Mouse (Mus musculus) liver, embryonic 12.5 days (tissue): ENCODE measurements around the gene Col8a2. TPM values are rescaled to one million over a fixed set of nuclear protein-coding genes. Genes with fewer than 3 reads are reported as not detected.

Source experiments
- ATAC-seq: fragments of 200-750 bp; cut with Nextera tagmentation; 2 replicates; pipeline ENCODE4 v1.8.0; 2017; ENCODE audit warnings: moderate number of reproducible peaks, mild to moderate bottlenecking, moderate library complexity
- H3K27ac ChIP-seq: fragments of 300-500 bp; sonication (generic); 2 replicates; pipeline ENCODE4 v1.5.1; 2016; ENCODE audit warnings: mild to moderate bottlenecking
- H3K27me3 ChIP-seq: fragments of 300-500 bp; sonication (generic); replicated peaks from 2 replicates; pipeline ENCODE4 v1.6.1; 2016; ENCODE audit warnings: mild to moderate bottlenecking, moderate library complexity
- H3K36me3 ChIP-seq: fragments of 300-500 bp; sonication (generic); 2 replicates; pipeline ENCODE4 v1.6.1; 2016; ENCODE audit warnings: mild to moderate bottlenecking, moderate library complexity
- H3K4me1 ChIP-seq: fragments of 300-500 bp; sonication (generic); 2 replicates; pipeline ENCODE4 v1.6.1; 2016
- H3K4me2 ChIP-seq: fragments of 300-500 bp; sonication (generic); 2 replicates; pipeline ENCODE4 v1.6.1; 2016; ENCODE audit warnings: mild to moderate bottlenecking, moderate library complexity
- H3K4me3 ChIP-seq: fragments of 300-500 bp; sonication (generic); 2 replicates; pipeline ENCODE4 v1.5.1; 2016; ENCODE audit warnings: mild to moderate bottlenecking, moderate library complexity
- H3K9ac ChIP-seq: fragments of 300-500 bp; sonication (generic); 2 replicates; pipeline ENCODE4 v1.6.1; 2016; ENCODE audit warnings: mild to moderate bottlenecking, moderate library complexity
- H3K9me3 ChIP-seq: fragments of 300-500 bp; sonication (generic); replicated peaks from 2 replicates; pipeline ENCODE4 v1.6.1; 2016; ENCODE audit warnings: mild to moderate bottlenecking, moderate library complexity
- WGBS: fragments of 180-500 bp; shearing (Covaris S2); methylation state at CpG from one replicate; pipeline ENCODE4 v1.1.7; 2016; ENCODE audit not compliant: insufficient replicate concordance; 5-methylcytosine and 5-hydroxymethylcytosine counted together
- polyA plus RNA-seq: library from polyadenylated mRNA; unstranded; fragments of >200 nt; fragmentation: Nextera tagmentation; extraction: Ambion mirVana; gene quantifications from 2 replicates; pipeline ENCODE4 v1.2.1, GENCODE M21; 2016

The Col8a2 gene
- polyA plus RNA-seq, 1 experiment from 2014 or later = 1.8 TPM

DNA sequence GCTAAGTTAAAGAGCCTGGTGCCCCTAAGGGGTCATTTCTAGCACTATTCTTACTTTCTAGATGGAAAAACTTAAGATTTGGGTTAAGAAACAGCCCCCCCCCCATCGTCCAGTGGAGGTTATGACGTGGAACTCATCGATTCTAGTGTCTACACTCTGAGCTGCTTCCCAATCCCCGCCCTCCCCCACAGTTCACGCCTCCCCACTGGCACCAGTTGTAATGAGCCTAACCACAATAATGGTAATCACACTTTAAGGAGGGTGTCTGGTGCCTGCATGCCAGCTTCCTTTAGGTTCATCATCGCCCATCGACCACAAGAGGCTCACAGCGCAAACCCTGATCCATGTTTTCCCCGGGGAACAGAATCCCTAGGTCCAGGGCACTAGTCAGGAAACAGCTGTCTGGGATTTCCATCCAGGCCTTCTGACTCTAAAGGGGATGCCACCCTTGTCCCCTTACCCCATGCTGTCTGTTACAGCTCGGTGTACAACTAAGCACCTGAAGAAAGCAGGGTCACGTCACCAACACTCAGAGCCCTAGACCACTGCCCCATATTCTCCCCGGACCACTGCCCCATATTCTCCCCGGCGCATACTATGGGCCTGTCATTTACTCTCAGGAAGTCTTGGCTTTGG lies 32.8 kb upstream of the Col8a2 start:
- no peak for ATAC-seq
- Histone ChIP-seq H3K27ac (no peak overlapping the region), H3K9me3 (no peaks in the 10 kb centered on the region), H3K27me3 (peaks cover 26% of the 10 kb centered on the region), H3K9ac (no peak overlapping the region), H3K4me2 (peak overlapping the region; percentile 100), H3K36me3 (peaks cover 3% of the 10 kb centered on the region; the same call in 1 of the 2 replicates), H3K4me1 (peaks cover 72% of the 10 kb centered on the region), H3K4me3 (peak overlapping the region; percentile 88; the same call in 1 of the 2 replicates)
- 66% methylated on average over 14 of the region's 14 CpGs for WGBS

DNA sequence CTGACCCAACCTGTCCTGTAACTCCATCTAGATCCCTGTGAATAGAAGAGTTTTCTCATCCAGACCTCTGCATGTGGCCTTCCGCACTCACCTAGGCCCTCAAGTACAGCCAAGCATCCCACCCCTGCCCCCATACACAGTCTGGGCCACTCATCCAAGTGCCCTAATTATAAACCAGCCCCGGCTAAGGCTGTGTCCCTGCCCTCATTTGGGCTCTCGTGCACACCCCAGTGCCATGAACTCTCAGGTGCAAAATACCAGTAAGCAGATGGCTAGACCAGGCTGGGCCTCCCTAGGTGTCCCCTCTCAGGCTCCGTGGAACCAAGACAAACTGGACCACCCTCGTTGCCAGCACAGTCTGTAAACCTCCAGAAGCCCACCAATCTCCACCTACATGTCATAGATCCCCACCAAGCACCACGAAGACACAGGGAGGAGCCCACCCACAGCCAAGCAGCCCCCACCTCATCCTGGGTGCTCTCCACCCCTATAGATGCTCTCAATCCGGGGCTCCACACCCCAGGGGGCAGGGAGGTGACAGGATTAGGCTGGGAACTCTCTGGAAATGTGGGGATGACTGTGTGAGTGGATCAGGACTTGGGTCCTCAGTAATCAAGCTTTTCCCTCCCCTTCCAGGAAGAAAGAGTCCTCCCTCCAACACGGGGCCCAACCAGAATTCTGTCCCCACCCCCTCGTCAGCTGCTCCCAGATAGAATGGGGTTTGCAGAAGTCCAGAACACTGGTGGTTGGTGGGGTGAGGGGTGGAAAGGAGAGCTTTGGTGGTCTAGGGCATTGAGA lies 32.1 kb upstream of the Col8a2 start:
- no peaks in the 10 kb centered on the region for H3K9me3 ChIP-seq
- H3K4me3 ChIP-seq = peak overlapping the region; percentile 88
- no peak overlapping the region; the same call in 1 of the 2 replicates for H3K27ac ChIP-seq
- WGBS = 37% methylated on average over 9 of the region's 9 CpGs
- peak overlapping the region; percentile 92 for H3K9ac ChIP-seq
- peaks cover 33% of the 10 kb centered on the region for H3K27me3 ChIP-seq
- peaks cover 3% of the 10 kb centered on the region; the same call in 1 of the 2 replicates for H3K36me3 ChIP-seq
- peaks cover 80% of the 10 kb centered on the region for H3K4me1 ChIP-seq
- H3K4me2 ChIP-seq = peak overlapping the region; percentile 100
- no peak for ATAC-seq

DNA sequence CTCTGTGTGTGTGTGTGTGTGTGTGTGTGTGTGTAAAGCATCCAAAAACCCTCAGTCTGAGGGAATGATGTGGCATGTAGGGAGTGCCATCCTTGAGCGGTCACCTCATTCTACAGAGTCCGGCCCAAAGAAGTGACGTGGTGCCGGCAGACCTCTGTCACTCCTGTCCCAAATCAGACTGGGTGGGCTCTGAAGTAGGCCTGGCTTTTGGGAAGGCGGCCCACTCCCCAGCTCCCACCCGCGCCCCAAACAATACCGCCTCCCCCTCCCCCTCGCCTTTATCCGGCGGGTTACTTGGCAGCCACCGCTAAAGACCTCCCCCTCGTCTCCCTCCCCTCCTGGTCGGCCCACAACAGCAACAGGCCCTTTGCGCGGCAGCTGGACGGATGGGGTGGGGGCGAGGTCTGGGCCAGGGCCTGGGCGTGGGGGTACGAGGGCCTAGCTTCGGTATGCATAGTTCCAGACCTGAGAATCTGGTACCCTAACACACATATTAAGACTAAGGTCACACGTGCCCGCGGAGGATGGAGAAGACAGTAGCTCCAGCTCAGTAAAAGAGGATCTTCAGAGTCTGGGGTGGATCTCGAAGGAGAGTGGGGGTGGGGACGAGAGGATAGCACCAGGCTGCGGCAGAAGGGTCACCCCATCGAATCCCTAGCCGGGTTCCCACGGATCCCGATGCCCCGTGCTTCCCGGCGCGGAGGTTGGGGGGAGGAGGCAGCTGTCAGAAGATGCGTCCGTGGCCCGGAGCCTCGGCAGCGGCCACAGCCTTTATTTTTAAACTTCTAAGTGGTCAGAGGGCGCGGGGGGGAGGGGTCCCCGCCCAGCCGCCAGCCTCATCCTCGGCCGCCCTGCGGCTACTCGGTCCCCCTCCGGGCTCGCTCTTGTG lies 31.2 kb upstream of the Col8a2 start:
- 2% methylated on average over 50 of the region's 50 CpGs for WGBS

DNA sequence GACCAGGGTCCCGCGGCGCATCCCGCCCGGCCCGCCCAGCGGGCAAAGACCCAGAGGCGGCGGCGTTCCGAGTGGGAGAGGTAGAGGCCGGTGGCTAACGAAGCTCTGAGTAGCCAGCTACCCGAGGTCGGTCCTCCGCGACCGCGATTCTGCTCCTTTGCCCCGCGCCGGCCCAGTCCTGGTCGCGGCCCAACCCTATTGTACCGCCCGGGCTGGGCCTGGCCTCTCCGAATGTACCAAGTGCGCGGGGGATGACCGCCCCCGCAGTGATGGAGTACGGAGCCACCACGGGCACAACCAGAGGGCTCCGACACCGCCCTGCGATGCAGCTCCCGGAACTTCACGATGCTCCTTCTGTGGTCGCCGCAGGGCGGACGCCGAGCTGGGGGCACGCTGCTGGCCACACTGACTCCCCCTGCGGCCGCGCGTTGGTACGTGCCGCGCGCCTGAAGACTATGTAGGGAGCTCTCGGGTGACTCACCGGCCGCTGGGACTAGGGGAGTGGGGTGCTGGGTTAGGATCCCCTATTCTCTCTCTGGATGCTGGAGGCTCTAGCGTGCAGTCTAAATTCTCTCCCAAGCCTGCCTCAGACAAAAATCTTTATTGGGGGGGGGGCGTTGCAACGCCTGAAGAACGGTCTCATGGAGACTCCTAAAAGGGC lies 30.3 kb upstream of the Col8a2 start, which contains the start of gene Map7d1:
Gene Map7d1 (minus strand): TSS at position 213 of the 661 bp plus-strand sequence.
- Histone ChIP-seq H3K36me3 (no peaks in the 10 kb centered on the region), H3K27me3 (peaks cover 39% of the 10 kb centered on the region), H3K4me3 (peak within 1 kb of the TSS; percentile 88), H3K27ac (peak within 1 kb of the TSS; percentile 85), H3K4me1 (peaks cover 89% of the 10 kb centered on the region), H3K4me2 (peak within 1 kb of the TSS; percentile 100), H3K9me3 (no peaks in the 10 kb centered on the region), H3K9ac (peak within 1 kb of the TSS; percentile 92)
- ATAC-seq = peak; percentile 84
- WGBS = under 1% methylated on average over 54 of the region's 59 CpGs

More for the DNA sequence above, 31.2 kb upstream of the Col8a2 start:
- H3K27ac ChIP-seq = peak overlapping the region; percentile 85
- no peak for ATAC-seq
- peak overlapping the region; percentile 100 for H3K4me2 ChIP-seq
- H3K27me3 ChIP-seq = peaks cover 39% of the 10 kb centered on the region
- H3K9me3 ChIP-seq = no peaks in the 10 kb centered on the region
- H3K36me3 ChIP-seq = peaks cover 3% of the 10 kb centered on the region; the same call in 1 of the 2 replicates
- H3K4me1 ChIP-seq = peaks cover 88% of the 10 kb centered on the region
- H3K4me3 ChIP-seq = peak overlapping the region; percentile 88
- H3K9ac ChIP-seq = peak overlapping the region; percentile 92

DNA sequence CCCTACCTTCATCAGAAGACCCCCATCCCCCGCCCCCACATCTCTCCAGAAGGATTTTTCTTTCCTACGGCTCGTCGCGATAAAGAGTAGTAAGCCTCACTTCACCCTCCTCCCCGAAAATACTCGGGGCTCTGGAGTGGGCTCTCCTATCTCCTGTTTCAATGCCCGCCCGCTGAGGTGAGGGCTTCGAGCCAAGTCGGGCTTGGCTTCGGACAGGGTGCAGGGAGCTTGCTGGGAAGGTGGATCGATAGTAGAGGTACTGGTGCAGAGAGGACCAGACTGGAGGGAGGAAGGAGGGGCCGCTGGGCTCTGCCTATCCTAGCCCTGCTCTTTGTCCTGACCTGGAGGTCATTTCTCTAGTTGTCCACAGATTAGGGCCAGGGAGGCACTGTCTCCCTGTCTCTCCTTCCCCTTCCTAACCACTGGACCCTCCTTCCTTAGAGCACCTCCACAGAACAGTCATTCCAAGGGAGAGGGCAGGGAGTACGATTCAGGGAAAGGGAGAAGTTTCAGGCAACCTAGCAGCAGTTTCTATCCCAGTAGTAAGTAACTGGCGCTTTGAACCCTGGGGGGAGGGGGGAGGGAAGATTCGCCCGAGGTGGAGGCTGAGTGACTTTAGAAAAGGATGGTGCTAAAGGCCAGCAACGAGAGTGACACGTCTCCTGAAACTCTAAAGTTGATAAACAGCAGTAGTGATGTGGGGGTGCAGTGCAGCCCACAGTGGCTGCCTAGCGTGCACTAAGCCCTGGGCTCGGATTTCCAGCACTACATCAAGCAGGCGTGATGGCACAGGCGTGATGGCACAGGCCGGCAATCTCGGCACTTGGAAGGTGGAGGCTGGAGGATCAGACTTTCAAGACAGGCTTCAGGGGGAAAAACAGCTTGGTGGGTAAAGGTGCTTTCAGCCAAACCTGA lies 29.4 kb upstream of the Col8a2 start:
- H3K27ac ChIP-seq = peak overlapping the region; percentile 85
- peak overlapping the region; percentile 88 for H3K4me3 ChIP-seq
- peaks cover 86% of the 10 kb centered on the region for H3K4me1 ChIP-seq
- WGBS = 15% methylated on average over 26 of the region's 26 CpGs
- H3K27me3 ChIP-seq = peaks cover 39% of the 10 kb centered on the region
- H3K36me3 ChIP-seq = no peaks in the 10 kb centered on the region
- ATAC-seq = no peak
- peak overlapping the region; percentile 92 for H3K9ac ChIP-seq
- peak overlapping the region; percentile 100 for H3K4me2 ChIP-seq
- H3K9me3 ChIP-seq = no peaks in the 10 kb centered on the region

DNA sequence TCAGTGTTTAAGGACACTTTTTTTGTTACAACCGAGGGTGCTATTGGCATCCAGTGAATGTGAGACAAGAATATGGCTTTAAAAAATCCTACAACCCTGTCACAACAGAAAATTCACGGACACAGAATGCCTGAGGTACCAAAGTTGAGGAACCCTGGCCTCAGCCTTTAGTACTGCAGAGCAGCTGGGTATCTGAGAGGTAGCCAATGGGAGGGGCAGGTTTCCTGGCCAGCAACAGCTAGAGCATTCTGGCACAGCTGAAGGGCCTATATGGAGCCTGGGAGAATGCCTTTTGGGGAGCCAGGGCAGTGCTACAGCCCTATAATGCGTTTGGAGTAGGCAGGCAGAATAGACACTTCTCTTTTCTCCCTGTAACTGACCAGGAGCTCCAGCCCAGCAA lies 27.5 kb upstream of the Col8a2 start:
- H3K27me3 ChIP-seq = peaks cover 39% of the 10 kb centered on the region
- H3K4me1 ChIP-seq = peaks cover 84% of the 10 kb centered on the region
- no peak for ATAC-seq
- peak overlapping the region; percentile 82 for H3K27ac ChIP-seq
- no peak overlapping the region for H3K4me3 ChIP-seq
- WGBS = 9% methylated on average over 3 of the region's 3 CpGs
- H3K4me2 ChIP-seq = peak overlapping the region; percentile 88
- no peaks in the 10 kb centered on the region for H3K36me3 ChIP-seq
- no peaks in the 10 kb centered on the region for H3K9me3 ChIP-seq
- no peak overlapping the region for H3K9ac ChIP-seq

DNA sequence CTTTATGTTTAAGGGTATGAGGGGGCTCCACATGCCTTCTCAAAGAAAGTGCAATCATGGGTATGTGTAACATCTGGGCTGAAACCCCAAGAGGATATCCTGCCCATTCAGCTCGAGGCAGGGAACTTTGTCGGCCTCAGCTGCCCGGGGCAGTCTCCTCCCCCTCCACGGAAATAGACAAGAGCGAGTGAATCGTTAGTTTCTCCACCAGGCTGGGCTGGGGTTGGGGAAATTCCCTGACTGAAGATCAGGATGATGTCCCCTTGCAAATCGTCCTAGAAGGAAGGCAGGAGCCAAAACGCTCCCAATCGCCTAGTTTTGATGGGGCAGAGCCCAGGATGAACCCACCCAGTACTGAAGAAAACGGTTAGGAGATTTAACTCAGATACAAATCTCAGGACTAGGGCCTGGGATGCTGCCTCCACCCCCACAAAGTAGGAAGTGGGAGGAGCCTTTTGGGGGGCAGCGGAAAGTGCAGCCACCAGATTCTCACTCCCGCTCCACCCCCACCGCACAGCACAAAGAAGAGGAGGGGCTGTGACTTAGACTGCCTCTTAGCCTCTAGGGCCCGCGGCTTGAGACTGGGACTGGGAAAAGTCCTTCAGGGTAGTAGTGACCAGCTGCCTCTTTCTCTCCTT lies 27.0 kb upstream of the Col8a2 start:
- 1% methylated on average over 15 of the region's 15 CpGs for WGBS
- Histone ChIP-seq H3K36me3 (no peaks in the 10 kb centered on the region), H3K4me3 (peak overlapping the region; percentile 19), H3K9ac (no peak overlapping the region), H3K27me3 (peaks cover 39% of the 10 kb centered on the region), H3K9me3 (no peaks in the 10 kb centered on the region), H3K27ac (peak overlapping the region; percentile 82), H3K4me2 (peak overlapping the region; percentile 88), H3K4me1 (peaks cover 78% of the 10 kb centered on the region)
- ATAC-seq = no peak

DNA sequence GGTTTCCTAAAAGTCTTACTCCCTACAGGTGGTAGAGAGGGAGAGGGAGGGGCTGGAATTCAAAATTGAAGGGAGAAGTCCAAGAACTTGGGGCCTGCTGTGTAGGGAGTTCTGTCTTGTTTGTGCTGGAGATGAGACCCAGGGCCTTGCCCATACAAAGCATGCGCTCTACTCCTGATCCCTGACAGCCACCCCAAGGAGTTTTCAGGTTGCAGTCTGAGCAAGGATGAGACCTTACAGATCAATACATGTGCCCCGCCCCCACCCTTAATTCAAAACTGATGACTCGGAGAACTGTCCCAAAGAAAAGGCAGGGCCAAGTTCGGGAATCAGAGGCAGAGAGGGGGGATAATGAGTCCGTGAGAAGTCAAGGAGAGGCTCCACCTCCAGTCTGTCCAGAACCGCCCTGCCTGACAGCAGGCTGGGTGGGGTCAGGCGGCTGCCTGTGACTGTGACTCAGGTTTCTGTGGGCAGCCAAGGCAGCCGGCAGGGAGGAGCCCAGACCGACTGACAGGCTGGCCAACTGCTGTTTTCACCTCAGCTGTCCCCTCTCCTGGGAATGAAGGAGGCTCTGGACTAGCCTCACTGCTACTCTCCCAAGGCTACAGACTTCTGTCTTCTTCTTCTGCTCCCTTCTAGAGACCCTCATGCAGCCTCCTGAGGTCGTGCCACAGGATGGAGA lies 25.9 kb upstream of the Col8a2 start:
- 6% methylated on average over 10 of the region's 10 CpGs for WGBS

DNA sequence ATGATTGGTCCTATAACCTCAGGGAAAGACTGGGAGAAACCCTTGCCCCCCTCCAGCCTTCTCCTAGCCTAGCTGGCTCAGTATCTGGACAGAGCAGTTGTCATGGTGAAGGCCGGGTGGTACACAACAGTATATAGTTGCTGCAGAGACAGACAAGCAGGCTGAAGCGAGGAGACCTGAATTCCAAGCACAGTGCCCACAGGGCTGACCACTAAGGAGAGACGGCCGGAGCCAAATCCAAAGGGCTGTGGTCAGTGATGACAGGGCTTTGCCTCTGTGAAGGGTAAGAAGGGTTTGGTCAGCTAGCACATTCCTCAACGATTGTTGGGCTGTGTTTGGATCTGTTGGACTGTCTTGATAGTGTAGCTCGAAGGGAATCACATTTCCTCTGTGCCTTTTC lies 25.3 kb upstream of the Col8a2 start:
- Histone ChIP-seq H3K9me3 (no peaks in the 10 kb centered on the region), H3K27ac (peak overlapping the region; percentile 82), H3K4me3 (peak overlapping the region; percentile 34), H3K9ac (peak overlapping the region; percentile 89), H3K4me1 (peaks cover 64% of the 10 kb centered on the region), H3K36me3 (0 out of 2 replicates have a peak, but pooled peaks cover 3% of the 10 kb centered on the region), H3K4me2 (peak overlapping the region; percentile 88), H3K27me3 (peaks cover 32% of the 10 kb centered on the region)
- WGBS = 60% methylated on average over 6 of the region's 6 CpGs
- ATAC-seq = peak; percentile 6; the same call in 1 of the 2 replicates

More for the DNA sequence above, 25.9 kb upstream of the Col8a2 start:
- Histone ChIP-seq H3K9me3 (no peaks in the 10 kb centered on the region), H3K9ac (peak overlapping the region; percentile 89), H3K4me1 (peaks cover 69% of the 10 kb centered on the region), H3K36me3 (0 out of 2 replicates have a peak, but pooled peaks cover 3% of the 10 kb centered on the region), H3K4me3 (peak overlapping the region; percentile 34), H3K27ac (peak overlapping the region; percentile 82), H3K27me3 (peaks cover 32% of the 10 kb centered on the region), H3K4me2 (peak overlapping the region; percentile 88)
- ATAC-seq = peak; percentile 83
